Mouse (Mus musculus): Measurements from ENCODE around the gene 1110025L11Rik. TPM values are rescaled to one million over a fixed set of nuclear protein-coding genes. Genes with fewer than 3 reads are reported as not detected.
"Not testable (repeated sequence)": the region's sequence is repeated elsewhere in the genome, so short reads cannot be mapped to it uniquely, and the experiment has no call there.

1110025L11Rik gene
- total RNA-seq (2014; rRNA removed) (not detected in 2 replicates), polyA plus RNA-seq (2015; fragmentation: Nextera tagmentation; extraction: Ambion mirVana) (not detected in 2 replicates)

DNA sequence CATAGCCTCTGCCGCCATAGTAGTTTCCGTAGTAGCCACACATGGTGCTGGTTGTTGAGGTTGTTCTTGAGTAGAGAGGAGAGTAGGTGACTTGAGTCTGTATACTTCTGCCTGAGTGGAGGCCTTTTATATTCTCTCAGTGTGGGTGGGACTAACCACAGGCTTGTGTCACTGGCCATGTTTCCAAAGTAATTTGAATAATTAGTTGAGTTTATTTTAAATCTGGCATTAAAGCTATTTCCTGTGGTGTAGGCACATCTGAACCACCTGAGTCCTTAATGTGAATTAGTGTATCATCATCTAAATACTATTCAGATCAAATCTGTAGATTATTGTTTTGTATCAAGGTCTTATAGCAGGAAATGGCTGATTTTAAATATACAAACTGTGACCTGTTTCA lies at the start of gene 1110025L11Rik:
1110025L11Rik (minus strand) TSS at position 101 of the 400 bp plus-strand sequence.
- not testable (repeated sequence) for H3K4me3 ChIP-seq (ENCODE audit: low read depth, low read length); H3K9me3 ChIP-seq (ENCODE audit: low read length); H3K4me1 ChIP-seq (ENCODE audit: insufficient read depth, low read length); H3K27me3 ChIP-seq (ENCODE audit: insufficient read depth, low read length); H3K9ac ChIP-seq (replicated peaks; ENCODE audit: low read length, poor library complexity, severe bottlenecking); H3K4me2 ChIP-seq (ENCODE audit: low read depth, low read length, poor library complexity, severe bottlenecking); H3K27ac ChIP-seq (ENCODE audit: low read depth, low read length); H3K36me3 ChIP-seq (ENCODE audit: insufficient read depth, low read length); ATAC-seq (ENCODE audit: low FRiP score); DNase-seq (ENCODE audit: low spot score)
- WGBS: no CpG with 5 or more reads among the region's 2 CpGs

DNA sequence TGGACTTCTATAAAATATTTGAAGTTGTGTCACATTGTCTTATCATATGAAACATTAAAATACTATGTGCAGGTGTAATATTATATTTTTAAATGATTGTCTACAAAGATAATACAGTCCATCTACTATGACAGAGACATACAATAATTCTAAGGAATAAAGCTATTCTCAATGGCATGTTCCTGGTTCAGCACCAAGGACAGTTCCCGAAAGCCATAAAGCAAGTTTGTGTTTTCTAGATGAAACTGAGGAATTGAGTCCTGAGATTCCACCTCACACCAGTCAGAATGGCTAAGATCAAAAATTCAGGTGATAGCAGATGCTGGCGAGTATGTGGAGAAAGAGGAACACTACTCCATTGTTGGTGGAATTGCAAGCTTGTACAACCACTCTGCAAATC lies 7.2 kb upstream of the 1110025L11Rik start:
- DNase-seq (ENCODE audit: low spot score); H3K9ac ChIP-seq (replicated peaks; ENCODE audit: low read length, poor library complexity, severe bottlenecking): not testable (repeated sequence)
- 73% methylated on average over 2 of the region's 2 CpGs for WGBS

DNA sequence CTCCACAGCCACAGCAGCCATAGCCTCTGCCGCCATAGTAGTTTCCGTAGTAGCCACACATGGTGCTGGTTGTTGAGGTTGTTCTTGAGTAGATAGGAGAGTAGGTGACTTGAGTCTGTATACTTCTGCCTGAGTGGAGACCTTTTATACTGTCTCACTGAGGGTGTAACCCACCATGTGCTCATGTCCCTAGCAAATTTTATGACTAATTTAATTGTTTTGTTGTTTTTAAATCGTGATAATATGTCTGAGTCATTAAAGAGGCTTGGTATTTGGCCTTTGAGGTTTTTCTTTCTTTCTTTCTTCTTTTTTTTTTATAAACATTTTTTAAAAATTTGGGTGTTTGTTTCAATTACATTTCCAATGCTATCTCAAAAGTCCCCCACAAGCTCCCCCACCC lies 16.0 kb downstream of the 1110025L11Rik start, which contains the start of gene Krtap6-5:
Krtap6-5 (minus strand) TSS at position 101 of the 400 bp plus-strand sequence.
- no peak within 1 kb of the TSS for H3K4me3 ChIP-seq (ENCODE audit: low read depth, low read length)
- no peaks in the 10 kb centered on the region for H3K9me3 ChIP-seq (ENCODE audit: low read length)
- TF ChIP-seq CTCF (IDR thresholded peaks at IDR 0.05): no peak
- H3K9ac ChIP-seq (replicated peaks; ENCODE audit: low read length, poor library complexity, severe bottlenecking): no peak within 1 kb of the TSS
- 90% methylated on average over 3 of the region's 3 CpGs for WGBS
- ATAC-seq (ENCODE audit: low FRiP score) (no peak), DNase-seq (ENCODE audit: low spot score) (no peak)
- H3K36me3 ChIP-seq (ENCODE audit: insufficient read depth, low read length): no peaks in the 10 kb centered on the region
- no peaks in the 10 kb centered on the region for H3K27me3 ChIP-seq (ENCODE audit: insufficient read depth, low read length)
- H3K27ac ChIP-seq (ENCODE audit: low read depth, low read length): no peak within 1 kb of the TSS
- no peaks in the 10 kb centered on the region for H3K4me1 ChIP-seq (ENCODE audit: insufficient read depth, low read length)
- H3K4me2 ChIP-seq (ENCODE audit: low read depth, low read length, poor library complexity, severe bottlenecking): no peak within 1 kb of the TSS

More for the DNA sequence above, 7.2 kb upstream of the 1110025L11Rik start:
- H3K27ac ChIP-seq (ENCODE audit: low read depth, low read length); H3K4me3 ChIP-seq (ENCODE audit: low read depth, low read length); H3K9me3 ChIP-seq (ENCODE audit: low read length); H3K4me1 ChIP-seq (ENCODE audit: insufficient read depth, low read length); H3K4me2 ChIP-seq (ENCODE audit: low read depth, low read length, poor library complexity, severe bottlenecking); H3K36me3 ChIP-seq (ENCODE audit: insufficient read depth, low read length); ATAC-seq (ENCODE audit: low FRiP score); H3K27me3 ChIP-seq (ENCODE audit: insufficient read depth, low read length): not testable (repeated sequence)

DNA sequence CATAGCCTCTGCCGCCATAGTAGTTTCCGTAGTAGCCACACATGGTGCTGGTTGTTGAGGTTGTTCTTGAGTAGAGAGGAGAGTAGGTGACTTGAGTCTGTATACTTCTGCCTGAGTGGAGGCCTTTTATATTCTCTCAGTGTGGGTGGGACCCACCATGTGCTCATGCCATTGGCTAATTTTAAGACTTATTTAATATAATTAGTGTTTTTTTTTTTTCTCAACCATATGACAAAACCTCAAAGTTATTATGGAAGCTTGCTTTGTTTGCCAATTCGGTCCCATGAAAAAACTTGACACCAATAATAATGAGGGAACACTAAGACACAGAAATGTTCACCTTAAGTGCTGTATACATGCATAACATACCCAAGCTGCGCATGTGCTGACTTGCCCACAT lies 22.4 kb downstream of the 1110025L11Rik start, which contains the start of gene Gm10228:
Gm10228 (minus strand) TSS at position 101 of the 400 bp plus-strand sequence.
- not testable (repeated sequence) for H3K36me3 ChIP-seq (ENCODE audit: insufficient read depth, low read length); H3K4me1 ChIP-seq (ENCODE audit: insufficient read depth, low read length); ATAC-seq (ENCODE audit: low FRiP score); H3K27ac ChIP-seq (ENCODE audit: low read depth, low read length); DNase-seq (ENCODE audit: low spot score); H3K9ac ChIP-seq (replicated peaks; ENCODE audit: low read length, poor library complexity, severe bottlenecking); H3K9me3 ChIP-seq (ENCODE audit: low read length); H3K4me3 ChIP-seq (ENCODE audit: low read depth, low read length); H3K27me3 ChIP-seq (ENCODE audit: insufficient read depth, low read length); H3K4me2 ChIP-seq (ENCODE audit: low read depth, low read length, poor library complexity, severe bottlenecking)
- WGBS: 92% methylated on average over 2 of the region's 4 CpGs

DNA sequence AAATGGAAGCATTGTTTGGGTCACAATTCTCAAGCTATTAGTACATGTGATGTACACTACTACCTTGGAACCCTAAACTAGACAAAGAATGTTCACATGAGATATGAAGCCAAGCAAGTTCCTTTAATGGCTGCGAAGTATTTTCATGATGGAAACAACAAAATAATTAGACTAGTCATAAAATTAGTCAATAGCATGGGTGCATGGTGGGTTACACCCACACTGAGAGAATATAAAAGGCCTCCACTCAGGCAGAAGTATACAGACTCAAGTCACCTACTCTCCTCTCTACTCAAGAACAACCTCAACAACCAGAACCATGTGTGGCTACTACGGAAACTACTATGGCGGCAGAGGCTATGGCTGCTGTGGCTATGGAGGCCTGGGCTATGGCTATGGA lies 32.4 kb downstream of the 1110025L11Rik start, which contains the start of gene Krtap6-1:
Krtap6-1 (plus strand) TSS at position 301 of the 400 bp plus-strand sequence.
- H3K4me3 ChIP-seq (ENCODE audit: low read depth, low read length); ATAC-seq (ENCODE audit: low FRiP score): not testable (repeated sequence)
- 95% methylated on average over 3 of the region's 3 CpGs for WGBS

GRCm38 (mm10) chr16:89014984-89015383 lies 48.8 kb downstream of the 1110025L11Rik start, which contains the start of gene Gm10229:
TSS of gene Gm10229 (plus strand) at chr16:89015284.
- not testable (repeated sequence) for H3K9ac ChIP-seq (replicated peaks; ENCODE audit: low read length, poor library complexity, severe bottlenecking); H3K4me2 ChIP-seq (ENCODE audit: low read depth, low read length, poor library complexity, severe bottlenecking); DNase-seq (ENCODE audit: low spot score); H3K36me3 ChIP-seq (ENCODE audit: insufficient read depth, low read length); H3K9me3 ChIP-seq (ENCODE audit: low read length); H3K27ac ChIP-seq (ENCODE audit: low read depth, low read length); H3K27me3 ChIP-seq (ENCODE audit: insufficient read depth, low read length); ATAC-seq (ENCODE audit: low FRiP score); H3K4me3 ChIP-seq (ENCODE audit: low read depth, low read length); H3K4me1 ChIP-seq (ENCODE audit: insufficient read depth, low read length)
- 98% methylated on average over 1 of the region's 3 CpGs for WGBS

More for the DNA sequence above, 32.4 kb downstream of the 1110025L11Rik start, which contains the start of gene Krtap6-1:
- not testable (repeated sequence) for H3K27me3 ChIP-seq (ENCODE audit: insufficient read depth, low read length); H3K9me3 ChIP-seq (ENCODE audit: low read length); H3K9ac ChIP-seq (replicated peaks; ENCODE audit: low read length, poor library complexity, severe bottlenecking); H3K27ac ChIP-seq (ENCODE audit: low read depth, low read length); H3K4me2 ChIP-seq (ENCODE audit: low read depth, low read length, poor library complexity, severe bottlenecking); DNase-seq (ENCODE audit: low spot score); H3K4me1 ChIP-seq (ENCODE audit: insufficient read depth, low read length); H3K36me3 ChIP-seq (ENCODE audit: insufficient read depth, low read length)

All from midbrain, postnatal 0 days (tissue).